Mouse (Mus musculus): ENCODE data around the gene Zfp212.
A peak's percentile ranks its signal among the peaks of the same experiment; 100 is the strongest.

Zfp212 gene

DNA sequence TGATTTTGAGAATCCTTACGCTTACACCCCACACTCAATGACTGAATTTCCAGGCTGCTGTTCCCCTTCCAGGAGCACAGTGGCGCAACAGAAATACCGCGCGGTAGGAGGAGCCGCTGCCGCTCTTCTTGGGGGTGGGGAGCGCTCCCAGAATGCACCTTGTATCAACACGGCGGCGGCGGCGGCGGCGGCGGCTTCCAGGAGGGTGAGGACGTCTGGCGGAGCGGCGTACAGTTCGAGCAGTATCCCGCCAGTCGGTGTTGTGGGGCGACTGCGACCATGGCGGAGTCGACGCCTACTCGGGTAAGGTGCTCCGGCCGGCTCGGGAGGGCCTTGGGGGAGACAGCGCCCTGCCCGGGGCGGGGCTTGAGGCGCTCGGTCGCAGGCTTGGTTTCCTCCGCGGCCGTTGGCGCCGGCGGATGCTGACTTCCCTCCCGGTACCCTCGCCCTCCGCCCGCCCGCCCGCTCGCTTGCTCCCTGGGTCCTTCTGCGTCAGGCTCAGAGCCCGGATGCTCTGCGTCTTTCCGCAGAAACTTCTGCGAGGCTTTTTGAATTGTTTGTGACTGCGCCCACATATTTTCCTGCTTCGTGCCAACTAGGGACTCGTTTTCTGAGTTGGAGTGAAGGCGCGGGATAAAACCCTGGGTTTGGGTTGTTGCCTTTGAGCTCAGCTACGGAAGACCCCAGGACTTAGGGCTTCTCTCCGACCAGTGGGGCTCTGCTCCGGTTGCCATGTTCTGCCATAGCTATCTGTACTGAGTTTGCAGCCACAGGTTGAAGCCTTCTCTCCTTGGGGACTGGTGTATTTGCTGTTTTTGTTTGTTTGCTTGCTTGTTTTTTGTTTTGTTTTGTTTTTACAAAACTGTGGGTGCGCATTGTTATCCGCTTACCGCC lies at the start of gene Zfp212:
Gene Zfp212 (plus strand): TSS at position 30 of the 894 bp plus-strand sequence.
- peak; percentile 91 for DNase-seq

DNA sequence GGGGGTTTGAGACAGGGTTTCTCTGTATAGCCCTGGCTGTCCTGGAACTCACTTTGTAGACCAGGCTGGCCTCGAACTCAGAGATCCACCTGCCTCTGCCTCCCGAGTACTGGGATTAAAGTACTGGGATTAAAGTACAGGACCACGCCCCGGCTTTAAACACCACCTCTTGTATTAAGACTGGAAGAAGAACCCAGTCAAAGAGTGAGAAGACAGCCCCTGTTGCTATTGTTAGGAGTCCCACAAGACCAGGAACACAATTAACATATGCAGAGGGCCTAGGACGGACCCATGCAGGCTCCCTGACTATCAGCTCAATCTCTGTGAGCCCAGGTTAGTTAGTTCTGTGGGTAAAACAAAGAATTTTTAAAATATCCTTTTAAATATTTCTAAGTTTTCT lies 48.0 kb upstream of the Zfp212 start:
- DNase-seq: no peak

DNA sequence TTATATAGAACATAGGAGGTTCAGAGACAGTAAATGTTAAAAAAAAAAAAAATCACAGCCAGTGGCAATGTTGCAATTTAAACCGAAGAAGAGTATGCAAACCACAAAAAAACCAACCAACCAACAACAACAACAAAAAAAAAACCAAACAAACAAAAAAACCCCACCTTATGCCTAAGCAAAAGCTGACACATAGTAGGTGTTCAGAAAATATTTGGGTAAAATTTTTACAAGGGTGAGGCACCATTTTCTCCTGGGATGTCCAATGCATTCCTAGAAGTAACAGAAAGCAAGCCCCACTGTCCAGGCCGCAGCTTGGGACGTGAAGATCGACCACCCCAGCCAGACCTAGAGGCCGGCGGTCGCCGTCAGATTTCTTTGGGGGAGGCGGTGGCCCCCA lies 43.2 kb upstream of the Zfp212 start, which contains the start of gene Zfp282:
Gene Zfp282 (plus strand): TSS at position 147 of the 400 bp plus-strand sequence.
- no peak for DNase-seq

DNA sequence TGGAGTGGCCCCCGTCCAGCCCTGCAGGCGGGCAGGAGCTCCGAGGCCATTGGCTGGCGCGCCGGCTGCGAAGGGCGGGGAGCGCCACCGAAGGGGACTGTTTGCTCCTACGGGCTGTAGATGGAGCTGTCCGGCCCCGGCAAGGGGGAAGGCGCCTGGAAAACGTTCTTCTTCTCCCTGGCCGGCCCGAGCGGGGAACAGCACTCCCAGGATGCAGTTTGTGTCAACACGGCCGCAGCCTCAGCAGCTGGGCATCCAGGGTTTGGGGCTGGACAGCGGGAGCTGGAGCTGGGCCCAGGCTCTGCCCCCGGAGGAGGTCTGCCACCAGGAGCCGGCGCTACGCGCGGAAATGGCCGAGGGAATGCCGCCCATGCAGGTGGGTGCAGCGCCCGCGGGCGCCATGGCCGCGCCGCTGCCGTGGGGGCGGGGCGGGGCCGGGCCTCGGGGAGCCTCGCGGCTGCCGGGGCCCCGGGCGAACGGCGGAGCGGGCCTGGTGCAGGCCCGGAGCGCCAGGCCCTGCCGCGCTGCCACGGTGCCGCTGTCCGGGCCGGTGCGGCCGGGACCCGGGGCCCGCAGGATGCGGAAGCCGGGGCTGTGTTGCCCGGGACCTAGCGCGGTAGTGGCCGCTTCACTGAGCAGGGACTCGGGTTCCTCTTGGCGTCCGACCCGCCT lies 42.7 kb upstream of the Zfp212 start:
- peak; percentile 94 for DNase-seq

DNA sequence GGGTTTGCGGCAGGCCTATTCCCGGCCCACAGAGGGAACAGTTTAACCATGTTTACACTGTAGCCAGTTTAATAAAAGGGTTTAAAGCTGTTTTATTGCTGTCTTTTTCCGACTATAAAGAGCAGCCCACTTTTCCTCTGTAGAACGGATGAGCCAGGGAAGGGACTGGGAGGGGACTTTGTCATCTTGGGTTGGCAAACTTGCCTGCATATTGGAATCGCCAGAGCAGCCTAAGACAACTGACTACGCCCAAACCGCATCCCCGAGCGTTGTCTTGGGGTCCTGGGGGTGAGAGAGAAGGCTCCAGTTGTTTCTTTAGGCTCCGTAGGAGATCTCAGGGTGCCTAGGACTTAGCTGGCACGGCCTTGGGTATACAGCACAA lies 42.2 kb upstream of the Zfp212 start:
- DNase-seq: no peak

DNA sequence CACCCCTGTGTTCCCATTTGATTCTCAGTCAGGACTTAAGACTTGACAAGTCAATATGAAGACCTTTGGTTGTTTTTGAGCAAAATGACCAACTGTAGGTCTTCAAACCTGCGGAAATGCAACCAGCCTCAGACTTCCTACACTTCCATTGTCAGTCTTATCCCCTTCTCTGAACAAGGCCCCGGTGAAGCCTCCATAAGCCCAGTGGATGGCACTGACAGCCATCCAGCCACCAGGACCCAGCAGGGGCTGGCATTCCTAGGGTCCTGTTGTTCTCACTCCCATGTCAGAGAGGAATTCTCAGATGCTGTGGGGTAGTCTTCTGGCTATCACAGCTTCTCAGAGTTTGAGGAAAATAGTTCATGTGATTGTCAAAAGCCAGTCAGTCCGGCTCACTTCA lies 41.7 kb upstream of the Zfp212 start:
- DNase-seq: no peak

DNA sequence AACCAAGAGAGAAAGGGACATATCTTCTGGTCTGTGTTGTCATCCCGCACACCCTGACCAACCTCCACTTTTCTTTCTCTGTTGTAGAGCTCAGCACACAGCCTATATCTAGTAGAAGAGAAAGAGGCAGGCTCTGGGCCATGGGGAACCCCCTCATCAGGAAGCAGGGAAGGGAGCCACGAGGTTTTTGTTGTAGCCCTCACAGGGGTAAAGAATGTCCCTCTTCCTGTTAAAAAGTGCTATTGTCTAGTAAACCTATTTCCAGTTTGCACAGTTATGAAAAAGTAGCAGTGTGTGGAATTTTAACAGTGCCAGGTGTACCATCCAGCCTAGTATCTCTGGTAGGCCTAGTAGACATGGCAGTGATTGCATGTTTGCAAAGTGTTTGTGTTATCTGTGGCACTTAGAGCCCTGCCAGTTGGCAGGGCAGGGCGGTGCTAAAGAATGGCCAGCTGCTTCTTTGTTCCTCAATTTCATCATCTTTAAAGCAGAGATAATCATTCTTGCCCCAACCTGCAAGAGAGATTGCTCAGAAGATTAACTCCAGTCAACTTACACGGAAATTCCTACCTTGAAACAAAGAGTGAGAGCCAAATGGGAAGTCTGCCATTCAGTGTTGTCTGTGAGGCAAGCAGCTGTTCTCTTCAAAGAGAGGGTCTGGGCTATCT lies 41.1 kb upstream of the Zfp212 start:
- no peak for DNase-seq

DNA sequence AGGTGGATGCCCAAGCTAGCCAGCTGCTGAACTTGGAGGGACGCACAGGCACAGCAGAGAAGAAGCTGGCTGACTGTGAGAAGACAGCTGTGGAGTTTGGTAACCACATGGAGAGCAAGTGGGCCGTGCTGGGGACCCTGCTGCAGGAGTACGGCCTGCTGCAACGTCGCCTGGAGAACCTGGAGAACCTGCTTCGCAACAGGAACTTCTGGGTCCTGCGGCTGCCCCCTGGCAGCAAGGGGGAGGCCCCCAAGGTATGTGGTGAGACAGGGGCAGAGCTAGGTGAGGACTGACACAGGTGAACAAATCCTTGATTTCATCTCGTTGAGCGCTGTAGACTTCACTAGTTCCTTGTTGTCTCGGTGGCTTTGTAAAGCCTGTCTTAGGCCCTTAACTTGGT lies 40.1 kb upstream of the Zfp212 start:
- no peak for DNase-seq

DNA sequence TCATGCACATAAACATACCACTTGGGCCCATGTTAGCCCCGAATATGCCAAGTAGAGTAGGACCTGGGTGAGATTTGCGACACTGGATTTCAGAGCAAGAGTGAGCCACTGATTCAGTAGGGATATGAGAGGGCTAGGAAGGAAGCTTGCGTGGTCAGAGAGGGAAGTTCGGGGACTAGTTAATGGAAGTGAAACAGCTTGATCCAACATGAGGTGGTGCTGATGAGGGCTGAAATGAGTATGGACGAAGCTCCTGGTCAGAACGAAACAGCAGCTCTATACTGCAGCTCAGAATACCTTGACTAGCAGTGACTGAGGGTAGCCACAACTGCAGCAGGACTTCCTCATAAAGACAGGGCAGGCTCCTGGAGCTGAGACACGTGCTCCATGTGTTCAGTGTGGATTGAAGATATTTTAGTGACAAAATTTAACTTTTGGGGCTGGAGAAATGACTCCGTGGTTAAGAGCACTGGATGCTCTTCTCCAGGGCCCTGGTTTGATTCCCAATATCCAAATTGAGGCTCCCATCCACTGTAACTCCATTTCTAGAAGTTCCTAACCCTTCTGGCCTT lies 31.4 kb upstream of the Zfp212 start:
- no peak for DNase-seq

DNA sequence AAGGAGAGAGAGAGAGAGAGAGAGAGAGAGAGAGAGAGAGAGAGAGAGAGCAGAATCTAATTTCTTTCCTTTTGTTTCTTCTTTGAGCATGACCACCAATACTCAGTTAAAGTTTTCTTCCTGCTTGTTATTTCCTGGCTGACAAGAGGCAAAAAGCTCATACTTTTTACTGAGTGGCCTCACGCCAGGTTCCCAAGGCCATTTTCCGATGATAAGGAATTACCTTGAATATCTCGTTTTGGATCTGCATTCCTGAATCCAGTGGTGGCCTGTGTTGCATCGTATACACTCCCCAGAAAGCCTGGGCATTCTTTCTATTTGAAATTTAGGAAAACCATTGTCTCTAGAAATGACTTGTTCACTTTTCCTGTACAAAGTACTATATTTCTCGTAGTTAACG lies 20.9 kb upstream of the Zfp212 start:
- DNase-seq: no peak

DNA sequence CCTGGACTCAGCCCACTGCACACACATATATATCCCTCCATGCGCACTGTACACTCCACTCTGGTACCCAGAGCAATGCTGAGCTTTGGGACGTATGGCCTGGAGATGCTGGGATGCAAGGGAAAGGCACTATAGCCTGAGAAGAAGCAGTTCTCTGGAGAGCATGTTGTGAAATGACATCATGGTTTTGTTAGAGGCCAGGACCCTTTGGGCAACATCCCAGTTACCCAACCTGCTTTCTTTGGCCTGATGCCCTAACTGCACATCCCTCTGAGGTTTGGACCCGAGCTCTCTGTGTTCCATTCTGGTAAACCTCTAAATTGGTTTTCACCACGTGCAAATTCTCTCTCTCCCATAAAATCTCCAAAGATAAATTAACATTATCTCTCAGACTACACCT lies 16.7 kb upstream of the Zfp212 start:
- no peak for DNase-seq

DNA sequence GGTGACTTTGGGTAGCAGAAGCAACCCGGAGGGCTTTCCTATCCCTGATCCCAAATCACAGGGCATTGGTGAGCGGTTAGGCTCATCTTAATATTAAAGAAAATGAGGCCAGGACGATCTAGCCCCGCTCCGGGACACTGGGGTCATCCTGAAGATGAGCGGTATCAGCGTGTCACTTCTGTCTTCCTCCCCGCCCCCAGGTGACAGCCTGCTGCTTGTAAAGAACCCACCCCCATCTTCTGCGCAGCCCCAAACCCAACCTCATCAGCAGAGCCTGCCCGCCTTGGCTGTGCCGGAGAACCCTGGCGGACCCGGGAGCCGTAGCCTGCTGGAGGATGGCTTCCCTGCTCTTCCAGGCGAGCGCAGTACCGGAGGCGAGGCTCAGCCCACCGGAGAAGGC lies 15.9 kb upstream of the Zfp212 start:
- DNase-seq: no peak

DNA sequence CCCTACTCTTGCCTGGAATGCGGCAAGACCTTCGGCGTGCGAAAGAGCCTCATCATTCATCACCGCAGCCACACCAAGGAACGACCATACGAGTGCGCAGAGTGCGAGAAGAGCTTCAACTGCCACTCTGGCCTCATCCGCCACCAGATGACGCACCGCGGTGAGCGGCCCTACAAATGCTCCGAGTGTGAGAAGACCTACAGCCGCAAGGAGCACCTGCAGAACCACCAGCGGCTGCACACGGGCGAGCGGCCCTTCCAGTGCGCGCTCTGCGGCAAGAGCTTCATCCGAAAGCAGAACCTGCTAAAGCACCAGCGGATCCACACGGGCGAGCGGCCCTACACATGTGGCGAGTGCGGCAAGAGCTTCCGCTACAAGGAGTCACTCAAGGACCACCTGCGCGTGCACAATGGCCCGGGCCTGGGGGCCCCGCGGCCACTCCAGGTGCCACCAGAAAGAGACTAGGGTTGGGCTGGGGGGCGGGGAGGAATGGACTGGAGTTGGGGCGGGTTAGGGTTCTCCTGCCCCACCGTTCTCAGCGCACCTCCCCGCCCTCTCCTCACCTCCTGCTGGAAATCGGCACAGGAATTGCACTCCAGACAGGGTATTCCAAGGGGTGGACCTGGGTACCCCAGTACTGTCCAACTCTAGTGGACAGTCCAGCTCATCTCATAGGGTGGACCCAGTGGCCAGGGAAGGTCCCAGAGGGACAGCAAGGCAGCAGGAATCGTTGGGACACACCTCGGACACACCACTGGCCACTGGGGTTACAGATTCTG lies 15.2 kb upstream of the Zfp212 start:
- DNase-seq: no peak

DNA sequence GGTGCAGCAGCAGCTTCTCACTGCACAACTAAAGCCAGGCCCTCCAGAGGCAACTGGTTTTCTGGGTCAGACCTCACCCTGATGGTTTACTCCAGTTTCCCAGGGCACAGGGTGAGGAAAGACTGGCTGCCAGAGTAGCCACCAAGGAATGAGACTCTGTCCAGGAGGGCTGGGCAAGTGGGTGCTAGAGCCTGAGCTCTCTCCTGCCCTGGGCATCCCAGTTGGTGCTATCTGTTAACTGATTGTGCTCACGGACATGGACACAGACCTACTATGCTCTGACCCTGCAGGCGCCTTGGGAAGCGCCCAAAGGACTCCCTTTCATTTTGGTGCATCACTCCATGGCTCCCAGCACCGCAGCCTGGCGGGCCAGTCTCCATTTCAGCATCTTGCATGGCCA lies 13.9 kb upstream of the Zfp212 start:
- no peak for DNase-seq

DNA sequence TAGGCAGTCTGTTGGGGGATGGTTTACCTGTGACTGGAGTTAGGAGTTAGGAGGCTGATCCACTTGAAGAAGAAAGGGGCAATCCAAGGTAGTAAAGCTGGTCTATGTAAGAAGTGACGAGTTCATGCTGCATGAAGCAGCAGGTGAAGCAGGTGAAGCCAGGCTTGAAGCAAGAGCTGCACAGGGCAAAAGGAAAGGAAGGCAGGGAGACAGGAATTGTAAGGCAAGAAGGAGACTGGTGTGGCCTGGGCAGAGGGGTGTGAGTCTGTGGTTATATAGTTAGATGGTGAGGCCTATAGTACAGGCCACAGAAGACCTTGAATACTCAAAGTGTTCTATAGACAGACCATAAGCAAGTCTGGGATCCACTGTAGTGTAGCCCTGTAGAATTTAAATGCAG lies 11.3 kb upstream of the Zfp212 start:
- DNase-seq: no peak

DNA sequence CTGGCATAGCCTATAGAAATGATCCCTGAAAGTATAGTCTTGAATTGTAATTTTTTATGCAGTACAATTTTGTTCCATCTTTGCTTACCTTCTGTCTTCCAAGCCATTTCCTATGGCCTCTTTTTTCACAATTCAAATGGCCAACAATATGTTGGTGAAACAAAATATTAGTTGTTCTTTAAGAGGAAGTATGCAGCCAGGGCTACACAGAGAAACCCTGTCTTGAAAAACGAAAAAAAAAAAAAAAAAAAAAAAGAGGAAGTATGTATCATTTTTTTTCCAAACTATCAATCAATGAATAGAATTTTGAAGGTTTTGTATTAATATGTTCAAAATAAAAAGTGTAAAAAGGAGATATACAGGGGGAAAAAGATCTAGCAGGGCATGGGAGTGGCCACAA lies 8.6 kb upstream of the Zfp212 start:
- no peak for DNase-seq

DNA sequence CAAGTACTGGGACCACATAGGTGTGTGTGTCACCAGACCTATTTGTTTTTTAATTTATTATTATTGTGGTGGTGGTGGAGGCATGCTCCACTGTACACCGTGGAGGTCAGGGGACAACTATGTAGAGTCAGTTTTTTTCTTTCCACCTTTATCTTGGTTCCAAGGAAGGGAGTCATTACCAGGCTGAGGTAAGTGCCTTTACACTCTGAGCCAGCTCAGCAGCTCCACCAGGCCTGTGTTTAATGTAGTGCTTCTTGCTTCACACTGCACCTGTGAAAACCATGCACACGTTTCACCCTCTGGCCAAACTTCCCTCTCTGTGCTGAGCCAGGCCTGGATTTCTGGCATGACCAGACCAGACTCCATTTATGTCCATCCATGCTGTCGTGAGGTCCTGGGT lies 7.3 kb upstream of the Zfp212 start:
- DNase-seq: no peak

DNA sequence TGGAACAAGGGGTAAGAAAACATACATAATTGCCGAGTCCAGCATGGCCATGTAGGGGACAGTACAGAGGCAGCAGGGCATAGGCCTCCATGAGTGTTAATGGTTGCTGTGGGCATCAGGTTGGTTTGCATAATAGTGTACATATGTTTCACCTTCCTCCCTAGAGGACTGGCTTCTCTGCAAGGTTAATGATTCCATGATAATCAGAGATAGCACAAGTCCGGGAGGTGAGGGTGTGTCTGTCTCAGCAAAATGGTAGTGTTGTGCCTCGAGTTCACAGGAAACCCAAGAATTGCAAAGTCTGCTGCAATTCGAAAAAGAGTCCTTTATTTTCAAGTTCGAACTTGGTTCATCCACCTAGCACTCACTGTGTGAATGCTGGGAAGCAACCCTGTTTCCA lies 3.2 kb upstream of the Zfp212 start:
- no peak for DNase-seq

DNA sequence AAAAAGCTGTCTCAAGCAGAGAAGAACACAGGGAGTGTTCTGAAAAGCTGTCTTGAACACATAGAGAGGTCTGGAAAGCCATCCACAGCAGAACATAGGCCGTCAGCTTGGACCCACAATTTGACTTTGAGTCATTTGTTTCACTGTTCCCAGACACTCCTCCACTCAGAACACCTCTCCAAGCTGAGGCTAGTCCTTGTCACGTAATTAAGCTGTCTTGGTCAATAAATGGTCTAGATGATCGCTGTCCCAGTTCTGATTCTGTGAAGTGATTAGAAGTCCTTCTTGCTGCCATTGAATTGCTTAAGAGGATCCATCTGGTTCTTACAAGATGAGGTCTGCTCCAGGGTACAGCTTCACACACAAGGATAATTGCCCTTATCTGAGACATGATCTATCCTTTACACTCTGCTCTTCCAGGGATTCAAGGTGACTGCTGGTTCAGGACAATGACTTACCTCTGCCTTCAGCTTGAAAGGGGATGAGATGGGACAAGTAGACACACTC lies 1.5 kb upstream of the Zfp212 start:
- DNase-seq: no peak

DNA sequence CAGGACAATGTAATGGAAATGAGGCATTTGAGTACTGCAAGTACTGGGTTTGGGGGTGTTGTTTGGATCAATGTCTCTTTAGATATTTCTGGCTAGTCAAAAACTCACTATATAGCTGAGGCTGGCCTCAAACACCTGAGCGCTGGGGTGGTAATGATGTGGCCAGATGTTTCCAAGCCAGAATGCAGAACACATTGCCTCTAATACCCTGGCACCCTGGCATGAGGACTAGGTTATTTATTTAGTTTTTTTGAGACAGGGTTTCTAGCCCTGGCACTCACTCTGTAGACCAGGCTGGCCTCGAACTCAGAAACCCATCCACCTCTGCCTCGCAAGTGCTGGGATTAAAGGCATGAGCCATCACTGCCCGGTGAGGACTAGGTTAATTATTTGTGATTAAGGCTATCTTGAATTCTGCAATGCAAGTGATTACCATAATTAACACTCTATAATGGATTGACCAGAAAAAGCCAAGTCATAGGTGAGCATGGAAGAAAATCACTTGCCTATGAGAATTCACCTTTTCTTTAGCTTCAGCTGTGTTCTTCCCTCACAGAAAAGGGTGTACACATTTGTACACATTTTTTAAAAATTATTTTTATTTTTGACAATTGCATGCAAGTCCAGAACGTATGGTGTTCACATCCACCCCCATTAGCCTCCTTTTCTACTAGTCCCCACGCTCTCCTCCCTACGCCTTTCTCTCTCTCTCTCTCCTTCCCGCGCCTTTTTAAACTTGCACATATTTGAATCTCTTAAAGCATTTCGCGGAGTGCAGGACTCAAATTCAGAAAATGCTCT lies 430 bp upstream of the Zfp212 start:
- no peak for DNase-seq

DNA sequence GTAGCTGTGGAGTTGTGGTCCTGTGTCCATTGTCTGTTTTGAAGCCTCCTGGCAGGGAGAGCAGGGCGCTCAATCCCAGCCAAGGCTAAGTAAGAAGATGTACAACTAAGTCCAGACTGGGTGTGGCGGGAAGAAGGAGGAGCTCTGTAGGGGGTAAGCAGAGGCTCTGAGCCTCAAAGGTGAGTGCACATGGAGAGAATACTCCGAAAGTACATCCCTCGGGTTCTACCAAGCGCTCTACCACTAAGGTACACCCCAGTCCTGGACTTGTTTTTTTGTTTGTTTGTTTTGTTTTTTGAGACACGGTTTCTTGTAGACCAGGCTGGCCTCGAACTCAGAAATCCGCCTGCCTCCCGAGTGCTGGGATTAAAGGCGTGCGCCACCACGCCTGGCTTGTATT lies 22.2 kb downstream of the Zfp212 start:
- no peak for DNase-seq
